9 mouse cellular contexts compared by ENCODE assay signal in genomic region chr10:80533704-80534103, GRCm38 (mm10). TPM values are rescaled to one million over a fixed set of nuclear protein-coding genes. Genes with fewer than 3 reads are reported as not detected.
A peak's percentile ranks its signal among the peaks of the same experiment; 100 is the strongest.
DNase-seq lines count a peak whose midpoint lies in the region; ATAC-seq and TF ChIP-seq lines count a peak whose summit lies in the region.
"Had no signal": no experiment of that assay in that cellular context is flagged by ENCODE, and none has a peak within 500 bp of the region (broad histone marks: within the 10 kb centered on the region; RNA-seq: fewer than 3 reads in every experiment).

No protein-coding gene starts in this region.

- ATAC-seq in midbrain, embryonic 14.5 days (ENCODE audit: low FRiP score, low TSS enrichment) = no peak
- no peak for ATAC-seq in midbrain, postnatal 0 days (ENCODE audit: low FRiP score)
- ATAC-seq in common myeloid progenitor, adult 5-6 weeks (replicated peaks; ENCODE audit: low read depth, poor library complexity, severe bottlenecking) = peak; percentile 48
- peak; percentile 71 for ATAC-seq in liver, embryonic 14.5 days (ENCODE audit: insufficient read depth)

- H3K27me3 ChIP-seq in midbrain, embryonic 14.5 days (ENCODE audit: control insufficient read depth, insufficient read depth, low read length) = peaks cover 1% of the 10 kb centered on the region; the same call in 1 of the 2 replicates
- peaks cover 19% of the 10 kb centered on the region for H3K27me3 ChIP-seq in midbrain, postnatal 0 days (ENCODE audit: insufficient read depth, low read length)
- no peaks in the 10 kb centered on the region for H3K27me3 ChIP-seq in liver, embryonic 14.5 days (ENCODE audit: control insufficient read depth, insufficient read depth, low read length)
- no peaks in the 10 kb centered on the region for H3K27me3 ChIP-seq in thymus, adult 2 months (ENCODE audit: control insufficient read depth, insufficient read depth, low read length)

- no peak overlapping the region for H3K4me2 ChIP-seq in midbrain, embryonic 14.5 days (ENCODE audit: low read length)
- no peak overlapping the region for H3K4me2 ChIP-seq in midbrain, postnatal 0 days (ENCODE audit: low read depth, low read length, poor library complexity, severe bottlenecking)
- H3K4me2 ChIP-seq in liver, embryonic 14.5 days (ENCODE audit: low read depth) = peak overlapping the region; percentile 19
- H3K4me2 ChIP-seq: limb, embryonic 12.5 days had no signal

- H3K36me3 ChIP-seq in midbrain, embryonic 14.5 days (ENCODE audit: control insufficient read depth, insufficient read depth, low read length) = no peaks in the 10 kb centered on the region
- H3K36me3 ChIP-seq in midbrain, postnatal 0 days (ENCODE audit: insufficient read depth, low read length) = no peaks in the 10 kb centered on the region
- no peaks in the 10 kb centered on the region for H3K36me3 ChIP-seq in liver, embryonic 14.5 days (replicated peaks; ENCODE audit: control insufficient read depth, insufficient read depth, low read depth)
- no peaks in the 10 kb centered on the region for H3K36me3 ChIP-seq in thymus, adult 2 months (ENCODE audit: control insufficient read depth, insufficient read depth, low read length)
- H3K36me3 ChIP-seq: limb, embryonic 12.5 days had no signal

- no peak for TF ChIP-seq POLR2A in thymus, adult 2 months (IDR thresholded peaks at IDR 0.05; ENCODE audit: control insufficient read depth, extremely low read depth, insufficient read depth, low read length, poor library complexity)

- WGBS in midbrain, embryonic 14.5 days = 21% methylated on average over 7 of the region's 7 CpGs
- WGBS in midbrain, postnatal 0 days = 17% methylated on average over 7 of the region's 7 CpGs
- 4% methylated on average over 7 of the region's 7 CpGs for WGBS in liver, embryonic 14.5 days (ENCODE audit: insufficient replicate concordance)
- 41% methylated on average over 7 of the region's 7 CpGs for WGBS in thymus, adult 2 months

- intact Hi-C loops in left cerebral cortex, postnatal 4 days (cut with DNase I) = no loop called here

- no peak for TF ChIP-seq EP300 in liver, embryonic 14.5 days (IDR thresholded peaks at IDR 0.05; ENCODE audit: low read depth)

- H3K9me3 ChIP-seq in midbrain, embryonic 14.5 days (ENCODE audit: control insufficient read depth, low read length) = no peaks in the 10 kb centered on the region
- H3K9me3 ChIP-seq in midbrain, postnatal 0 days (ENCODE audit: low read length) = no peaks in the 10 kb centered on the region
- no peaks in the 10 kb centered on the region for H3K9me3 ChIP-seq in liver, embryonic 14.5 days (ENCODE audit: control insufficient read depth, low read length)
- H3K9me3 ChIP-seq: limb, embryonic 12.5 days had no signal

- H3K4me1 ChIP-seq in midbrain, embryonic 14.5 days (ENCODE audit: control insufficient read depth, insufficient read depth, low read length) = no peaks in the 10 kb centered on the region
- no peaks in the 10 kb centered on the region for H3K4me1 ChIP-seq in midbrain, postnatal 0 days (ENCODE audit: insufficient read depth, low read length)
- H3K4me1 ChIP-seq in liver, embryonic 14.5 days (replicated peaks; ENCODE audit: control insufficient read depth in 2 of 2, insufficient read depth in 2 of 2, low read length in 1 of 2) = peaks cover 37 to 43% of the 10 kb centered on the region in 2 experiments
- H3K4me1 ChIP-seq in thymus, adult 2 months (replicated peaks; ENCODE audit: control insufficient read depth, insufficient read depth, low read length) = no peaks in the 10 kb centered on the region; the same call in 1 of the 2 replicates

- H3K27ac ChIP-seq in midbrain, embryonic 14.5 days (replicated peaks; ENCODE audit: low read depth, low read length) = no peak overlapping the region
- H3K27ac ChIP-seq in midbrain, postnatal 0 days (ENCODE audit: low read depth, low read length) = no peak overlapping the region
- H3K27ac ChIP-seq in liver, embryonic 14.5 days = peak overlapping the region; percentile 58
- H3K27ac ChIP-seq in thymus, adult 2 months (ENCODE audit: control insufficient read depth, insufficient read depth, low read length) = no peak overlapping the region
- H3K27ac ChIP-seq: limb, embryonic 12.5 days had no signal

- peak; percentile 13 for DNase-seq in midbrain, embryonic 14.5 days
- no peak for DNase-seq in midbrain, postnatal 0 days (ENCODE audit: low spot score)
- peak; percentile 71 to 75 (median 74) for DNase-seq in liver, embryonic 14.5 days (ENCODE audit: low read depth in 3 of 3, low spot score in 3 of 3)
- DNase-seq in testis, postnatal 14 days (ENCODE audit: low spot score) = peak; percentile 70
- no peak for DNase-seq in left cerebral cortex, postnatal 4 days
- no peak for DNase-seq in thymus, adult 2 months
- DNase-seq: gastrocnemius, postnatal 10 days had no signal

- no peak overlapping the region for H3K9ac ChIP-seq in midbrain, embryonic 14.5 days (replicated peaks; ENCODE audit: low read length)
- no peak overlapping the region for H3K9ac ChIP-seq in midbrain, postnatal 0 days (replicated peaks; ENCODE audit: low read length, poor library complexity, severe bottlenecking)
- H3K9ac ChIP-seq in liver, embryonic 14.5 days (replicated peaks) = peak overlapping the region; percentile 31; the same call in 1 of the 2 replicates
- H3K9ac ChIP-seq: limb, embryonic 12.5 days had no signal

- no peak overlapping the region for H3K4me3 ChIP-seq in midbrain, embryonic 14.5 days (replicated peaks; ENCODE audit: low read depth, low read length)
- no peak overlapping the region for H3K4me3 ChIP-seq in midbrain, postnatal 0 days (ENCODE audit: low read depth, low read length)
- no peak overlapping the region for H3K4me3 ChIP-seq in liver, embryonic 14.5 days (ENCODE audit: insufficient read depth in 1 of 2, low read depth in 2 of 2, low read length in 2 of 2)
- H3K4me3 ChIP-seq in thymus, adult 2 months (ENCODE audit: control insufficient read depth, insufficient read depth, low read length) = no peak overlapping the region
- H3K4me3 ChIP-seq: limb, embryonic 12.5 days had no signal

- TF ChIP-seq CTCF in midbrain, postnatal 0 days (IDR thresholded peaks at IDR 0.05) = no peak
- TF ChIP-seq CTCF in liver, embryonic 14.5 days (IDR thresholded peaks at IDR 0.05; ENCODE audit: low read depth) = no peak
- TF ChIP-seq CTCF in thymus, adult 2 months (IDR thresholded peaks at IDR 0.05; ENCODE audit: borderline replicate concordance, control insufficient read depth, extremely low read depth, insufficient read depth, low read length, poor library complexity) = no peak

RNA-seq across cellular contexts. Expression of gene Atp8b3, which starts 5.2 kb away (rescaled TPM):
- 0.76 and 0.78 TPM in 2 replicates for polyA plus RNA-seq in midbrain, embryonic 14.5 days (2014; fragmentation: Nextera tagmentation; extraction: Ambion mirVana)
- 0.71 and 0.93 TPM in 2 replicates for total RNA-seq in midbrain, postnatal 0 days (2014; rRNA removed)
- 0.90 and 1.1 TPM in 2 replicates for polyA plus RNA-seq in midbrain, postnatal 0 days (2015; fragmentation: Nextera tagmentation; extraction: Ambion mirVana)
- total RNA-seq in common myeloid progenitor, adult 5-6 weeks (2017) = not detected in 2 replicates
- polyA plus RNA-seq in liver, embryonic 14.5 days (2012; rRNA removed) = 0.01 and 0.02 TPM in 2 replicates
- 0.05 TPM in 1 of 2 replicates, not detected in the other for polyA plus RNA-seq in liver, embryonic 14.5 days (2014; fragmentation: Nextera tagmentation; extraction: Ambion mirVana)
- under 1 TPM; 0.14 to 0.20 TPM for total RNA-seq in left cerebral cortex, postnatal 4 days (2021)
- 0.20 and 0.31 TPM in 2 replicates for polyA plus RNA-seq in thymus, adult 2 months (2012; rRNA removed)
- total RNA-seq: gastrocnemius, postnatal 10 days had no signal

RNA-seq across cellular contexts. Expression of gene Rexo1, which starts 27.7 kb away (rescaled TPM):
- polyA plus RNA-seq in midbrain, embryonic 14.5 days (2014; fragmentation: Nextera tagmentation; extraction: Ambion mirVana) = 31.7 and 34.2 TPM in 2 replicates
- total RNA-seq in midbrain, postnatal 0 days (2014; rRNA removed) = 34.2 and 52.6 TPM in 2 replicates
- polyA plus RNA-seq in midbrain, postnatal 0 days (2015; fragmentation: Nextera tagmentation; extraction: Ambion mirVana) = 26.1 and 29.8 TPM in 2 replicates
- 12.3 and 19.2 TPM in 2 replicates for total RNA-seq in common myeloid progenitor, adult 5-6 weeks (2017)
- 19.1 and 24.8 TPM in 2 replicates for polyA plus RNA-seq in liver, embryonic 14.5 days (2012; rRNA removed)
- polyA plus RNA-seq in liver, embryonic 14.5 days (2014; fragmentation: Nextera tagmentation; extraction: Ambion mirVana) = 10.7 and 14.0 TPM in 2 replicates
- 10 to 100 TPM; 65.2 to 67.5 TPM for total RNA-seq in left cerebral cortex, postnatal 4 days (2021)
- polyA plus RNA-seq in thymus, adult 2 months (2012; rRNA removed) = 188 and 209 TPM in 2 replicates

RNA-seq across cellular contexts. Expression of gene Onecut3, which starts 39.1 kb away (rescaled TPM):
- 2.2 and 2.4 TPM in 2 replicates for polyA plus RNA-seq in midbrain, embryonic 14.5 days (2014; fragmentation: Nextera tagmentation; extraction: Ambion mirVana)
- total RNA-seq in midbrain, postnatal 0 days (2014; rRNA removed) = 2.8 and 3.1 TPM in 2 replicates
- polyA plus RNA-seq in midbrain, postnatal 0 days (2015; fragmentation: Nextera tagmentation; extraction: Ambion mirVana) = 0.69 and 0.89 TPM in 2 replicates
- not detected in 2 replicates for total RNA-seq in common myeloid progenitor, adult 5-6 weeks (2017)
- polyA plus RNA-seq in liver, embryonic 14.5 days (2012; rRNA removed) = 0.02 TPM in 2 replicates
- polyA plus RNA-seq in liver, embryonic 14.5 days (2014; fragmentation: Nextera tagmentation; extraction: Ambion mirVana) = not detected in 2 replicates
- under 1 TPM in 1 of 2 experiments, not detected in 1; 0.24 TPM for total RNA-seq in left cerebral cortex, postnatal 4 days (2021)
- polyA plus RNA-seq in thymus, adult 2 months (2012; rRNA removed) = 0.03 and 0.10 TPM in 2 replicates
- total RNA-seq: gastrocnemius, postnatal 10 days had no signal
- polyA plus RNA-seq: limb, embryonic 12.5 days had no signal

RNA-seq across cellular contexts. Expression of gene Klf16, which starts 43.4 kb away (rescaled TPM):
- 4.9 and 5.0 TPM in 2 replicates for polyA plus RNA-seq in midbrain, embryonic 14.5 days (2014; fragmentation: Nextera tagmentation; extraction: Ambion mirVana)
- 13.7 and 18.1 TPM in 2 replicates for total RNA-seq in midbrain, postnatal 0 days (2014; rRNA removed)
- 7.7 and 8.3 TPM in 2 replicates for polyA plus RNA-seq in midbrain, postnatal 0 days (2015; fragmentation: Nextera tagmentation; extraction: Ambion mirVana)
- 8.6 and 10.6 TPM in 2 replicates for total RNA-seq in common myeloid progenitor, adult 5-6 weeks (2017)
- 12.5 and 13.8 TPM in 2 replicates for polyA plus RNA-seq in liver, embryonic 14.5 days (2012; rRNA removed)
- polyA plus RNA-seq in liver, embryonic 14.5 days (2014; fragmentation: Nextera tagmentation; extraction: Ambion mirVana) = 10.6 and 12.3 TPM in 2 replicates
- 10 to 100 TPM; 34.1 to 35.5 TPM for total RNA-seq in left cerebral cortex, postnatal 4 days (2021)
- 31.0 and 46.9 TPM in 2 replicates for polyA plus RNA-seq in thymus, adult 2 months (2012; rRNA removed)

RNA-seq across cellular contexts. Expression of gene Abhd17a, which starts 56.4 kb away (rescaled TPM):
- 128 and 151 TPM in 2 replicates for polyA plus RNA-seq in midbrain, embryonic 14.5 days (2014; fragmentation: Nextera tagmentation; extraction: Ambion mirVana)
- 264 and 275 TPM in 2 replicates for total RNA-seq in midbrain, postnatal 0 days (2014; rRNA removed)
- 152 and 157 TPM in 2 replicates for polyA plus RNA-seq in midbrain, postnatal 0 days (2015; fragmentation: Nextera tagmentation; extraction: Ambion mirVana)
- 15.3 and 29.6 TPM in 2 replicates for total RNA-seq in common myeloid progenitor, adult 5-6 weeks (2017)
- 41.2 and 51.0 TPM in 2 replicates for polyA plus RNA-seq in liver, embryonic 14.5 days (2012; rRNA removed)
- 55.0 and 63.4 TPM in 2 replicates for polyA plus RNA-seq in liver, embryonic 14.5 days (2014; fragmentation: Nextera tagmentation; extraction: Ambion mirVana)
- total RNA-seq in left cerebral cortex, postnatal 4 days (2021) = 100 to 1,000 TPM; 131 to 133 TPM
- 310 and 359 TPM in 2 replicates for polyA plus RNA-seq in thymus, adult 2 months (2012; rRNA removed)

Comparison
In these comparisons a context has a peak if more than half of its experiments do, and no peak if none do; other contexts are left out.
1. DNase-seq: peak in midbrain, embryonic 14.5 days (single experiment), liver, embryonic 14.5 days (3 of 3) and testis, postnatal 14 days (single experiment); none in midbrain, postnatal 0 days (single experiment), left cerebral cortex, postnatal 4 days (single experiment) and thymus, adult 2 months (single experiment).
2. ATAC-seq: peak in common myeloid progenitor, adult 5-6 weeks (single experiment) and liver, embryonic 14.5 days (single experiment); none in midbrain, embryonic 14.5 days (single experiment) and midbrain, postnatal 0 days (single experiment).